In the genomic region with DNA sequence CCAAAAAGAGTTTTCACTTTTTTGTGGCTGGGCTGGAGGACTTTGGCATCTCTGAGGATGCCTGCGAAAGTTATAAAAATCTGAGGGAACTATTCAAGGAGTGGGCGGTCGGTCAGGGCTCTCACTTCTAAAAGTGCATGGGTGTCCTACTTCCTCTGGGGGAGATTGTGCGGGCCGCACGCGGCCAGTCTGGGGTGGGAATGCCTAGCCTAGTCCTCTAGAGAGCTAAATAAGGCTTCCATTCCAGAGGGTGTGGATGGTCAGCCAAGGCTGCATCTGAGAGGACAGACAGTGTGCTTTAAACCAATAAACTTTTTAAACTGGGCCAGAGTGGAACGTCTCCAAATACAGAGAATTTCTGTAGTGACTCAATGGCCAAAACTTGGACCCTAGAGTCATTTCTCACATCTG, we compare ENCODE assay signal across 8 mouse cellular contexts. TPM values are rescaled to one million over a fixed set of nuclear protein-coding genes. Genes with fewer than 3 reads are reported as not detected.
DNase-seq lines count a peak whose midpoint lies in the region; ATAC-seq lines count a peak whose summit lies in the region.

No protein-coding gene starts in this region.

- H3K27me3 ChIP-seq in hindbrain, embryonic 15.5 days = no peaks in the 10 kb centered on the region
- peaks cover 18% of the 10 kb centered on the region for H3K27me3 ChIP-seq in midbrain, embryonic 10.5 days (ENCODE audit: low read depth, poor library complexity, severe bottlenecking)

- H3K36me3 ChIP-seq in hindbrain, embryonic 15.5 days = no peaks in the 10 kb centered on the region
- H3K36me3 ChIP-seq in midbrain, embryonic 10.5 days = peaks cover 30% of the 10 kb centered on the region

- peaks cover 41% of the 10 kb centered on the region for H3K4me1 ChIP-seq in hindbrain, embryonic 15.5 days (replicated peaks)
- H3K4me1 ChIP-seq in midbrain, embryonic 10.5 days = peaks cover 46% of the 10 kb centered on the region

- no peak for ATAC-seq in hindbrain, embryonic 15.5 days (ENCODE audit: low FRiP score, low read depth)

- peak overlapping the region; percentile 75 for H3K4me2 ChIP-seq in hindbrain, embryonic 15.5 days

- peak overlapping the region; percentile 91 for H3K4me3 ChIP-seq in hindbrain, embryonic 15.5 days
- peak overlapping the region; percentile 95 for H3K4me3 ChIP-seq in midbrain, embryonic 10.5 days

- DNase-seq in kidney, postnatal 14 days = peak; percentile 30
- DNase-seq in kidney, adult 18-20 months = no peak
- peak; percentile 14 to 53 for DNase-seq in gastrocnemius, adult 8-10 months (ENCODE audit: low spot score in 2 of 2)
- DNase-seq in midbrain, embryonic 10.5 days (ENCODE audit: low spot score) = peak; percentile 27
- no peak for DNase-seq in testis, postnatal 14 days (ENCODE audit: low spot score)
- no peak for DNase-seq in cerebellum, postnatal 25 days
- DNase-seq in natural killer cell, adult 2 months (ENCODE audit: low spot score in 2 of 2) = no peak

- H3K9ac ChIP-seq in hindbrain, embryonic 15.5 days = peak overlapping the region; percentile 88

- H3K27ac ChIP-seq in hindbrain, embryonic 15.5 days (replicated peaks) = peak overlapping the region; percentile 92
- H3K27ac ChIP-seq in midbrain, embryonic 10.5 days (replicated peaks) = peak overlapping the region; percentile 99

- no peaks in the 10 kb centered on the region for H3K9me3 ChIP-seq in hindbrain, embryonic 15.5 days
- H3K9me3 ChIP-seq in midbrain, embryonic 10.5 days (replicated peaks) = 0 out of 2 replicates have a peak, but pooled peaks cover 5% of the 10 kb centered on the region

- 11% methylated on average over 8 of the region's 8 CpGs for WGBS in hindbrain, embryonic 15.5 days
- WGBS in midbrain, embryonic 10.5 days = 14% methylated on average over 8 of the region's 8 CpGs

RNA-seq across cellular contexts. Expression of a gene that starts 1.9 kb away (rescaled TPM):
- 1 to 10 TPM; 3.9 to 7.9 (median 5.4) TPM for total RNA-seq in gastrocnemius, adult 8-10 months (2022)
- 46.9 and 48.6 TPM in 2 replicates for polyA plus RNA-seq in hindbrain, embryonic 15.5 days (2015; fragmentation: Nextera tagmentation; extraction: Ambion mirVana)
- 72.5 and 84.4 TPM in 2 replicates for polyA plus RNA-seq in midbrain, embryonic 10.5 days (2016; fragmentation: Nextera tagmentation; extraction: Ambion mirVana)

Comparison
In these comparisons a context has a peak if more than half of its experiments do, and no peak if none do; other contexts are left out.
1. DNase-seq: peak in kidney, postnatal 14 days (single experiment), gastrocnemius, adult 8-10 months (2 of 2) and midbrain, embryonic 10.5 days (single experiment); none in kidney, adult 18-20 months (single experiment), testis, postnatal 14 days (single experiment), cerebellum, postnatal 25 days (0 of 2) and natural killer cell, adult 2 months (0 of 2).